Mouse (Mus musculus) liver, embryonic 11.5 days (tissue): ENCODE measurements around the gene Myo10. TPM values are rescaled to one million over a fixed set of nuclear protein-coding genes. Genes with fewer than 3 reads are reported as not detected.

Experiments used
- ATAC-seq: fragments of 200-750 bp; cut with Nextera tagmentation; replicated peaks from 2 replicates; pipeline ENCODE4 v1.8.0; 2017; ENCODE audit warnings: moderate number of reproducible peaks, mild to moderate bottlenecking, moderate TSS enrichment, moderate library complexity; ENCODE audit not compliant: low FRiP score
- DNase-seq: peaks from one replicate; pipeline ENCODE4 v3.0.0-alpha.2; 2017; ENCODE audit warnings: low spot score
- H3K27ac ChIP-seq: fragments of 300-500 bp; sonication (generic); 2 replicates; pipeline ENCODE4 v1.5.1; 2014; ENCODE audit warnings: mild to moderate bottlenecking, low read depth, low read length, control low read depth
- H3K27me3 ChIP-seq: fragments of 300-500 bp; sonication (generic); replicated peaks from 2 replicates; pipeline ENCODE4 v1.6.1; 2014; ENCODE audit warnings: low read length, mixed read lengths; ENCODE audit not compliant: control insufficient read depth, insufficient read depth
- H3K36me3 ChIP-seq: fragments of 300-500 bp; sonication (generic); 2 replicates; pipeline ENCODE4 v1.6.1; 2014; ENCODE audit warnings: mild to moderate bottlenecking, low read length, moderate library complexity, mixed read lengths; ENCODE audit not compliant: control insufficient read depth, insufficient read depth
- H3K4me1 ChIP-seq: fragments of 300-500 bp; sonication (generic); replicated peaks from 2 replicates; pipeline ENCODE4 v1.6.1; 2014; ENCODE audit warnings: low read length, mixed read lengths; ENCODE audit not compliant: control insufficient read depth, insufficient read depth
- H3K4me2 ChIP-seq: fragments of 300-500 bp; sonication (generic); 2 replicates; pipeline ENCODE4 v1.6.1; 2014; ENCODE audit warnings: mild to moderate bottlenecking, control low read depth, moderate library complexity
- H3K4me3 ChIP-seq: fragments of 300-500 bp; sonication (generic); 2 replicates; pipeline ENCODE4 v1.5.1; 2014; ENCODE audit warnings: low read depth, low read length, control low read depth
- H3K9ac ChIP-seq: fragments of 300-500 bp; sonication (generic); 2 replicates; pipeline ENCODE4 v1.6.1; 2014; ENCODE audit warnings: low read depth, low read length, control low read depth
- H3K9me3 ChIP-seq: fragments of 300-500 bp; sonication (generic); 2 replicates; pipeline ENCODE4 v1.6.1; 2016; ENCODE audit warnings: low read length, inconsistent platforms, mixed read lengths; ENCODE audit not compliant: control insufficient read depth
- WGBS: fragments of 180-500 bp; shearing (Covaris S2); extraction: QIAGEN DNeasy Blood & Tissue Kit; methylation state at CpG from one replicate; pipeline ENCODE4 v1.1.7; 2014; 5-methylcytosine and 5-hydroxymethylcytosine counted together
- polyA plus RNA-seq: library from polyadenylated mRNA; unstranded; fragments of >200 nt; fragmentation: Nextera tagmentation; extraction: Ambion mirVana; gene quantifications from 2 replicates; pipeline ENCODE4 v1.2.1, GENCODE M21; 2014

Myo10 gene
- polyA plus RNA-seq, 1 experiment from 2014 or later, result 16.3 TPM

DNA sequence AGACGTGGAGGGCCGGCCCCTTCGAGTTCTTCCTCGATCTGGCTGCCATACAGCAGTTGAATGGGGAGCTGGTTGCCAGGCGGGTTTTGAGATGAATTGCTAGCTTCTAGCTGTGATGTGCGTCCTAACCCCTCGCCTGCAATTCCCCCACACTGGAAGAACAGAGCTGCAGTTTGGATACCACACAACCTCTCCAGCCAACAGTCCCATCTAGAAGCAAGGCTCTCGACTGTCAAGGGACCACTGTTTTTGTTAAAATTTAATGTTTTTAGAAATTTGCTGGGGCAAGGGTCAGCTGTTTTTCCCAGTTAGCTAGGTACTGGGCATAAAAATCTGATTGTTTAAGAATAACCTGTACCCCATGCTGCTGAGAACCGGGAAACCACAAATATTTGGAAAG lies 165.1 kb downstream of the Myo10 start:
- 80% methylated on average over 9 of the region's 9 CpGs for WGBS
- Histone ChIP-seq H3K4me2 (no peak overlapping the region), H3K27me3 (no peaks in the 10 kb centered on the region), H3K9ac (no peak overlapping the region), H3K36me3 (peaks cover 14% of the 10 kb centered on the region; the same call in 1 of the 2 replicates), H3K4me3 (no peak overlapping the region), H3K9me3 (no peaks in the 10 kb centered on the region), H3K27ac (no peak overlapping the region), H3K4me1 (no peaks in the 10 kb centered on the region)
- ATAC-seq (no peak), DNase-seq (no peak)

DNA sequence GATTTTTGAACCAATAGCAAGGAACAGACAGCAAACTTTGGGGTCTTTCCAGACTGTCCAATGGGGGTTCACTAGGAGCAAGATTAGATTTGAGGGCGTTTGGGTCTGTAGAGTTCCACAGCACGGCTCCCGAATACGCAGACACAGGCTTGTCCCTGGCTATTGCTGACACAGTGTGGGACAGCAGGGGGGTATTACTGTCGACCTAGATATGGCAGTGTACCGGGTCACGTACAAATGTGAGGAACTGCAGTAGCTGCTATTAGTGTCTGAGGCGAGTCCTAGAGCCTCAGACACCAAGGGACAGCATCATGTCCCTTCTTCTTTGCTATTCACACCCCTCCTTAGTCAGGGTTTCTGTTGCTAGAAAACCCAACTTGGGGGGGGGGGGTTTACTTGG lies 165.6 kb downstream of the Myo10 start:
- Histone ChIP-seq H3K27me3 (no peaks in the 10 kb centered on the region), H3K4me3 (no peak overlapping the region), H3K9me3 (no peaks in the 10 kb centered on the region), H3K4me1 (no peaks in the 10 kb centered on the region), H3K36me3 (peaks cover 16% of the 10 kb centered on the region; the same call in 1 of the 2 replicates), H3K9ac (no peak overlapping the region), H3K27ac (no peak overlapping the region), H3K4me2 (no peak overlapping the region)
- ATAC-seq, result no peak
- 90% methylated on average over 8 of the region's 8 CpGs for WGBS
- no peak for DNase-seq

DNA sequence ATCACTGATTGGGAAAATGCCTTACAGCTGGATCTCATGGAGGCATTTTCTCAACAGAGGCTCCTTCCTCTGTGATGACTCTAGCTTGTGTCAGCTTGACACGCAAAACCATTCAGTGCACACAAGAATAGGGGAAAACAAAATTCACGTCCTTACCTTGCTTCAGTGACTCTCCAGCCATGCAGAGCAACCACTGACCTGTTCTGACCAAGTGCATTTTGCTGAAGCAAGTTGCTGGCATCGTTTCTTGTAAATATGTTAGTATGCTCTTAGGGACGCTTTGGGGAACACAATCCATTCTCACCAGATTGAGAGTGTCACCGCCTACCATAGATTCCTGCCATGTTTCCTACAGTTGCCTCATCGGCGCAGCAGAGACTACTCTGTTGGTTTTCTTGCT lies 166.2 kb downstream of the Myo10 start:
- no peak overlapping the region for H3K9ac ChIP-seq
- no peaks in the 10 kb centered on the region for H3K9me3 ChIP-seq
- WGBS, result 91% methylated on average over 7 of the region's 7 CpGs
- H3K4me1 ChIP-seq, result no peaks in the 10 kb centered on the region
- H3K4me2 ChIP-seq, result no peak overlapping the region
- peaks cover 16% of the 10 kb centered on the region; the same call in 1 of the 2 replicates for H3K36me3 ChIP-seq
- no peak for ATAC-seq
- no peak overlapping the region for H3K27ac ChIP-seq
- no peak for DNase-seq
- no peaks in the 10 kb centered on the region for H3K27me3 ChIP-seq
- H3K4me3 ChIP-seq, result no peak overlapping the region

DNA sequence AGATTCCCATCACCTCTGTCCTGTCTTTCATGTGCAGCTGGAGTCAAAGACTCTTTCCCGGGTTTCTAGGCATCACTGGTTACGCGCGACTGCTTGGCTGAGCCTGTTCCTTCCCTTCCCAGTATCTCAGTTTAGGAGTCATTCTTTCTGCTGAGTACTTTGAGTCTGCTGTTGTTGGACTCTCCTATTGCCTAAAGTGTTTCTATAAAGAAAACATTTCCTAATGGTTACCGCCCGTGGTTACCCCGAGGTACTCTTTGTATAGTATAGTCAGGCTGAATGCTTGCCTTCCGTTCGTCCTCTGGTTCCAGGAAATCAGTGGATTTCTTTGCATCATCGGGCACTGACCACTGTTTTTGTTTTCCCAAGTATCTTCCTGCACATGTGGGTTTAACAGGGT lies 166.9 kb downstream of the Myo10 start:
- H3K27ac ChIP-seq, result no peak overlapping the region
- H3K36me3 ChIP-seq, result peaks cover 15% of the 10 kb centered on the region; the same call in 1 of the 2 replicates
- no peaks in the 10 kb centered on the region for H3K4me1 ChIP-seq
- DNase-seq, result no peak
- H3K9ac ChIP-seq, result no peak overlapping the region
- no peaks in the 10 kb centered on the region for H3K9me3 ChIP-seq
- 87% methylated on average over 10 of the region's 10 CpGs for WGBS
- H3K27me3 ChIP-seq, result no peaks in the 10 kb centered on the region
- no peak overlapping the region for H3K4me3 ChIP-seq
- H3K4me2 ChIP-seq, result no peak overlapping the region
- ATAC-seq, result no peak

DNA sequence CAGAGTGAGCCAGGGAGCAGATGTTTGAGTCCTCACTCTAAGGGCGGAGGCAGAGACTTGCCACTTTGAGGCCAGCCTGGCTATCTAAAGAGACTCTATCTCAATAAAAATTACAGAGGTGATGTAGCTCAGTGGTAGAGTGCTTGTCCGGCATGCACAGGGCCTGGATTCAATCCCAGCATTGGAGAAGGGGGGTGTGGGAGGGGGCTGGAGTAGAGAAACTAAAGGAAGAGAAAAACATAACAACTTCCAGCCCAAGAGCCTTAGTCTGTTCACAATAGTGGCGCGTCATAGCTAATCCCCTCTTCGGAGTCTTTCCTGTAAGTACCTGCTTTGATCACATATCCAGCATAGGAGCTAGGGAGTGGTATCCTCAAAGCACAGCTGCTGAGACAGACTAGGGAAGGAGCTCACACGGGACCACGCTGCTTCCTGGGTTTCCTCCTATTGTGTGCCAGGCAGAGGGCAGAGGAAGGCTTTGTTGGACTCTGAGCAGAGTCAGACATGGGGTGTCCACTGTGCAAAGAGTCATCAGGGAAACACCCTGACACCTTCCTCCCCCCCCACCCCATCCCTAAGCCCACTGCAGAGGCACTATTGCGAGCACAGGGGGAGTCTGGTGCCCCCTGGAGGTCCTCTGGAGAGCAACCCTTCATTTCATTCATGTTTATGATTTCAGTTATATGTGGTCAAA lies 169.5 kb downstream of the Myo10 start:
- Histone ChIP-seq H3K27ac (no peak overlapping the region), H3K36me3 (peaks cover 15% of the 10 kb centered on the region; the same call in 1 of the 2 replicates), H3K4me3 (no peak overlapping the region), H3K4me2 (no peak overlapping the region), H3K4me1 (no peaks in the 10 kb centered on the region), H3K9me3 (no peaks in the 10 kb centered on the region), H3K27me3 (no peaks in the 10 kb centered on the region), H3K9ac (no peak overlapping the region)
- ATAC-seq (no peak), DNase-seq (no peak)
- WGBS, result 79% methylated on average over 8 of the region's 8 CpGs

DNA sequence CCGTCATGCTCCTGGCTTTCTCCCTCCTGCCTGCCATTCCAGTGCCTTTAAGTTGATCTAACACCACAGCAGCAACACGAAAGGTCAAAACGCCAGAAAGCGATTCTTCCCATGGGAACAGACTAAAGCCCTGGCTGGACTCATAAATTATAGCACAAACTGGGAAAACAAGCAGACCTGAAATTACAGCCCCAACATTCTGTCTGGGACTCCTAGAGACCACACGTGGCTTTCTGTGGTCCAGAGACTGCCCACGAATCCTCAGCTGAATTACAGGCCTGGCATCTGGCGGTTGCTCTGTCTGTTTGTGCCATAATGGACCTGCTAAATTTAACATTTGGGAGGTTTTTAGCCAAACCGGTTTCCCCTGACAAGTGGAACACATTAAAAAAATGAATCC lies 171.8 kb downstream of the Myo10 start:
- ATAC-seq, result no peak
- H3K27me3 ChIP-seq, result no peaks in the 10 kb centered on the region
- no peak overlapping the region for H3K9ac ChIP-seq
- no peak overlapping the region for H3K4me3 ChIP-seq
- H3K36me3 ChIP-seq, result peaks cover 11% of the 10 kb centered on the region; the same call in 1 of the 2 replicates
- H3K27ac ChIP-seq, result no peak overlapping the region
- no peaks in the 10 kb centered on the region for H3K4me1 ChIP-seq
- no peak for DNase-seq
- 81% methylated on average over 8 of the region's 8 CpGs for WGBS
- no peaks in the 10 kb centered on the region for H3K9me3 ChIP-seq
- H3K4me2 ChIP-seq, result no peak overlapping the region

DNA sequence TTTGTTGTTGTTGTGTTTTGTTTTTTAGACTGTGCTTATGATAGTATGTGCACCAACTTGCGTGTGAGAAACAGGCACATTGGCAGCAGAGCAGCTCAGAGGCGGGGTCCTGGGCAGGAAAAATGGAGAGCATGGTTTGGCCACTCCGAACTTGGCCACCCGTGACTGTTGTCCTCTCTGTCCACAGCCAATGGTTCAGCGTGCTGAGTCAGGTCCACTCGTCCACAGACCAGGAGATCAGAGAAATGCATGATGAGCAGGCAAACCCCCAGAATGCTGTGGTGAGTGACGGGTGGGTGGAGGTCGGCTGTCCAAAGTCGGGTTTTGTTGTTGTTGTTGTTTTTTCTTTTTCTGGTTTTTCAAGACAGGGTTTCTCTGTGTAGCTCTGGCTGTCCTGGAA lies 173.2 kb downstream of the Myo10 start:
- no peak for ATAC-seq
- no peaks in the 10 kb centered on the region for H3K9me3 ChIP-seq
- no peaks in the 10 kb centered on the region for H3K4me1 ChIP-seq
- WGBS, result 90% methylated on average over 9 of the region's 9 CpGs
- no peak for DNase-seq
- H3K36me3 ChIP-seq, result peaks cover 15% of the 10 kb centered on the region; the same call in 1 of the 2 replicates
- no peak overlapping the region for H3K4me2 ChIP-seq
- H3K4me3 ChIP-seq, result no peak overlapping the region
- no peak overlapping the region for H3K9ac ChIP-seq
- H3K27me3 ChIP-seq, result no peaks in the 10 kb centered on the region
- no peak overlapping the region for H3K27ac ChIP-seq

DNA sequence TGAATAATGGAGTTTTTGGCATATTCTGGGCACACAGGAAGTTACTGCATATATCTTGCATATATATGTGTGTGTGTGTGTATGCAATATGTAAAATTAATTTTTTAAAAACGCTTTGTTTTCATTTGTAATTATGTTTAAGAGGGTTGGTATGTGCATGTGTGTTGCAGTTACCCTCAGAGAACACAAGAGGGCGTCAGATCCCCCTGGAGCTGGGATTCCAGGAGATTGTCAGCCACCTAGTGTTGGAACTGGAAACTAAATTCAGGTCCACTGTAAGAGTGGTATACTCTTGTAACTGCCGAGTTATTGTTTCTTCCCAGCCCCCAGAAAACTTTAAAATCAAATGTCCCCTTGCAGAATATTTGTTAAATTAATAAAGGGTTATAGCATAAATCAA lies 174.0 kb downstream of the Myo10 start:
- DNase-seq (no peak), ATAC-seq (no peak)
- Histone ChIP-seq H3K36me3 (peaks cover 21% of the 10 kb centered on the region; the same call in 1 of the 2 replicates), H3K9me3 (no peaks in the 10 kb centered on the region), H3K4me3 (no peak overlapping the region), H3K4me1 (no peaks in the 10 kb centered on the region), H3K9ac (no peak overlapping the region), H3K27me3 (no peaks in the 10 kb centered on the region), H3K27ac (no peak overlapping the region), H3K4me2 (no peak overlapping the region)
- WGBS, result 59% methylated on average over 3 of the region's 3 CpGs

DNA sequence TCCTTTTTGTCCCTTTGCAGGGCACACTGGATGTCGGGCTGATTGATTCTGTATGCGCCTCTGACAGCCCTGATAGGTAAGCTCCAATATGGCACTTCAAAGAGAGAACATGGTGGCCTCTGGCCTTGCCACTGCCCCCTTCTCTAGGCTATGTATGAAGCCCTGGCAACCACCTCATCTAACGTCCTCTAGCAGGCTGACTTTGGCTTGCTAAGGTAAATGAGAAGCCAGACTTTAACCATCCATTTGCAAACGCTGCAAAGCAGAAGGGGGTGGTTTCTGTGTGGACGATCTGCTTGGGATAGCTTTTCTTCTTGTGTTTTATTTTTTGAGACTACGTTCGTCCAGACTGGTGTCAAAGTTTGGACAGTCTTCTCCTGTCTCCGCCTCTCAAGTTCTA lies 174.9 kb downstream of the Myo10 start:
- Histone ChIP-seq H3K9ac (no peak overlapping the region), H3K36me3 (peaks cover 21% of the 10 kb centered on the region; the same call in 1 of the 2 replicates), H3K4me2 (no peak overlapping the region), H3K4me1 (no peaks in the 10 kb centered on the region), H3K27me3 (no peaks in the 10 kb centered on the region), H3K9me3 (no peaks in the 10 kb centered on the region), H3K4me3 (no peak overlapping the region), H3K27ac (no peak overlapping the region)
- 81% methylated on average over 8 of the region's 8 CpGs for WGBS
- ATAC-seq (no peak), DNase-seq (no peak)
